Mouse (Mus musculus) intestine, embryonic 14.5 days (tissue): ENCODE data around the gene Faiml. TPM values are rescaled to one million over a fixed set of nuclear protein-coding genes. Genes with fewer than 3 reads are reported as not detected.

ENCODE experiments used
- ATAC-seq: fragments of 200-750 bp; cut with Nextera tagmentation; replicated peaks from 2 replicates; pipeline ENCODE4 v1.8.0; 2017; ENCODE audit warnings: low read depth, moderate number of reproducible peaks, moderate TSS enrichment, moderate library complexity; ENCODE audit not compliant: low FRiP score, low TSS enrichment
- DNase-seq: peaks from one replicate; pipeline ENCODE4 v3.0.0-alpha.2; 2018; ENCODE audit warnings: low spot score
- H3K27ac ChIP-seq: fragments of 300-500 bp; sonication (generic); 2 replicates; pipeline ENCODE4 v1.5.1; 2014; ENCODE audit warnings: low read depth, mild to moderate bottlenecking, control low read depth
- H3K27me3 ChIP-seq: fragments of 300-500 bp; sonication (generic); replicated peaks from 2 replicates; pipeline ENCODE4 v1.6.1; 2014; ENCODE audit warnings: low read length, control low read depth; ENCODE audit not compliant: control insufficient read depth, insufficient read depth
- H3K36me3 ChIP-seq: fragments of 300-500 bp; sonication (generic); 2 replicates; pipeline ENCODE4 v1.6.1; 2014; ENCODE audit warnings: low read length, control low read depth; ENCODE audit not compliant: control insufficient read depth, insufficient read depth
- H3K4me1 ChIP-seq: fragments of 300-500 bp; sonication (generic); replicated peaks from 2 replicates; pipeline ENCODE4 v1.6.1; 2014; ENCODE audit warnings: low read length, control low read depth, mixed read lengths; ENCODE audit not compliant: control insufficient read depth, insufficient read depth
- H3K4me2 ChIP-seq: fragments of 300-500 bp; sonication (generic); 2 replicates; pipeline ENCODE4 v1.6.1; 2014; ENCODE audit warnings: low read length
- H3K4me3 ChIP-seq: fragments of 300-500 bp; sonication (generic); 2 replicates; pipeline ENCODE4 v1.5.1; 2014; ENCODE audit warnings: low read depth, low read length, control low read depth, mixed read lengths
- H3K9ac ChIP-seq: fragments of 300-500 bp; sonication (generic); 2 replicates; pipeline ENCODE4 v1.6.1; 2014; ENCODE audit warnings: mild to moderate bottlenecking, low read length
- H3K9me3 ChIP-seq: fragments of 300-500 bp; sonication (generic); 2 replicates; pipeline ENCODE4 v1.6.1; 2016; ENCODE audit warnings: low read length, control low read depth; ENCODE audit not compliant: control insufficient read depth
- WGBS: fragments of 180-500 bp; shearing (Covaris S2); extraction: QIAGEN DNeasy Blood & Tissue Kit; methylation state at CpG from one replicate; pipeline ENCODE4 v1.1.7; 2014; 5-methylcytosine and 5-hydroxymethylcytosine counted together
- polyA plus RNA-seq: library from polyadenylated mRNA; unstranded; fragments of >200 nt; fragmentation: Nextera tagmentation; extraction: Ambion mirVana; gene quantifications from 2 replicates; pipeline ENCODE4 v1.2.1, GENCODE M21; 2014

Faiml gene
- polyA plus RNA-seq, 1 experiment from 2014 or later, result not detected

- 18% methylated on average over 6 of the region's 6 CpGs for WGBS
- no peaks in the 10 kb centered on the region for H3K4me1 ChIP-seq
- ATAC-seq, result peak; percentile 83
- no peak overlapping the region for H3K27ac ChIP-seq
- H3K27me3 ChIP-seq, result no peaks in the 10 kb centered on the region
- peak; percentile 87 for DNase-seq
- H3K9ac ChIP-seq, result no peak overlapping the region
- no peaks in the 10 kb centered on the region for H3K9me3 ChIP-seq
- no peak overlapping the region for H3K4me2 ChIP-seq
- no peaks in the 10 kb centered on the region for H3K36me3 ChIP-seq
- no peak overlapping the region for H3K4me3 ChIP-seq
Observed at GRCm38 (mm10) chr9:99217999-99218719, 18.9 kb downstream of the Faiml start.

- Histone ChIP-seq H3K36me3 (no peaks in the 10 kb centered on the region), H3K27me3 (no peaks in the 10 kb centered on the region), H3K4me3 (no peak overlapping the region), H3K9me3 (no peaks in the 10 kb centered on the region), H3K4me2 (no peak overlapping the region), H3K4me1 (no peaks in the 10 kb centered on the region), H3K27ac (no peak overlapping the region), H3K9ac (no peak overlapping the region)
- 48% methylated on average over 2 of the region's 2 CpGs for WGBS
- ATAC-seq (no peak), DNase-seq (no peak)
Observed at GRCm38 (mm10) chr9:99216182-99216581, 20.9 kb downstream of the Faiml start.

GRCm38 (mm10) chr9:99212643-99213042, 24.4 kb downstream of the Faiml start:
- no peak overlapping the region for H3K4me2 ChIP-seq
- DNase-seq, result no peak
- H3K36me3 ChIP-seq, result no peaks in the 10 kb centered on the region
- no peak overlapping the region for H3K27ac ChIP-seq
- 74% methylated on average over 2 of the region's 2 CpGs for WGBS
- H3K4me1 ChIP-seq, result no peaks in the 10 kb centered on the region
- H3K4me3 ChIP-seq, result no peak overlapping the region
- no peak for ATAC-seq
- H3K9me3 ChIP-seq, result no peaks in the 10 kb centered on the region
- H3K9ac ChIP-seq, result no peak overlapping the region
- no peaks in the 10 kb centered on the region for H3K27me3 ChIP-seq

GRCm38 (mm10) chr9:99183043-99183670, 53.9 kb downstream of the Faiml start:
- Histone ChIP-seq H3K27me3 (no peaks in the 10 kb centered on the region), H3K36me3 (no peaks in the 10 kb centered on the region), H3K9me3 (no peaks in the 10 kb centered on the region), H3K4me2 (no peak overlapping the region), H3K4me1 (no peaks in the 10 kb centered on the region), H3K4me3 (no peak overlapping the region), H3K9ac (no peak overlapping the region), H3K27ac (no peak overlapping the region)
- ATAC-seq (no peak), DNase-seq (no peak)
- WGBS, result 79% methylated on average over 8 of the region's 8 CpGs

GRCm38 (mm10) chr9:99182121-99182520, 54.9 kb downstream of the Faiml start:
- Histone ChIP-seq H3K4me2 (no peak overlapping the region), H3K27me3 (no peaks in the 10 kb centered on the region), H3K4me1 (no peaks in the 10 kb centered on the region), H3K36me3 (no peaks in the 10 kb centered on the region), H3K4me3 (no peak overlapping the region), H3K9me3 (no peaks in the 10 kb centered on the region), H3K27ac (no peak overlapping the region), H3K9ac (no peak overlapping the region)
- ATAC-seq (no peak), DNase-seq (no peak)
- 85% methylated on average over 7 of the region's 7 CpGs for WGBS

- ATAC-seq (no peak), DNase-seq (no peak)
Observed at GRCm38 (mm10) chr9:99180272-99180671, 56.8 kb downstream of the Faiml start.

More at GRCm38 (mm10) chr9:99180272-99180671, 56.8 kb downstream of the Faiml start:
- Histone ChIP-seq H3K9me3 (no peaks in the 10 kb centered on the region), H3K27ac (no peak overlapping the region), H3K27me3 (no peaks in the 10 kb centered on the region), H3K4me1 (no peaks in the 10 kb centered on the region), H3K4me2 (no peak overlapping the region), H3K4me3 (no peak overlapping the region), H3K9ac (no peak overlapping the region), H3K36me3 (no peaks in the 10 kb centered on the region)
- WGBS, result 69% methylated on average over 8 of the region's 8 CpGs

Other genes starting within 250 kb of the Faiml start
- gene Gm1123, start 201.5 kb downstream of the Faiml start, polyA plus RNA-seq, result 1.1 and 2.8 TPM in 2 replicates
- gene Pik3cb, start 96.6 kb downstream of the Faiml start, polyA plus RNA-seq, result 0.88 and 0.99 TPM in 2 replicates
- gene Cep70, start 6.1 kb upstream of the Faiml start, polyA plus RNA-seq, result 28.0 and 30.6 TPM in 2 replicates
- gene Esyt3, start 121.3 kb upstream of the Faiml start, polyA plus RNA-seq, result 0.24 and 0.38 TPM in 2 replicates
- 11.8 and 13.2 TPM in 2 replicates for gene Mras, start 200.1 kb upstream of the Faiml start, polyA plus RNA-seq
- not detected in 2 replicates for gene Nme9, start 214.2 kb upstream of the Faiml start, polyA plus RNA-seq